Mouse (Mus musculus) small intestine, adult 10 weeks (tissue): Measurements from ENCODE around the gene Fanci. TPM values are rescaled to one million over a fixed set of nuclear protein-coding genes. Genes with fewer than 3 reads are reported as not detected.

ENCODE experiments used
- polyA plus RNA-seq: library from polyadenylated mRNA; stranded (reverse); fragments of 350-450 nt; fragmentation: Illumina TruSeq; extraction: RNeasy Lipid Tissue Mini Kit (QIAGEN cat#74804); gene quantifications from one replicate; pipeline ENCODE4 v1.2.3, GENCODE M21; 2014; ENCODE audit warnings: low replicate concordance

The Fanci gene
- 1.7 TPM for polyA plus RNA-seq

GRCm38 (mm10) chr7:79391883-79392649 lies at the start of gene Fanci:
Gene Fanci, plus strand, starts transcription at chr7:79391929.

GRCm38 (mm10) chr7:79386422-79387133 lies 5.2 kb upstream of the Fanci start, which contains the start of gene Rlbp1:
Gene Rlbp1, minus strand, starts transcription at chr7:79387048.

DNA sequence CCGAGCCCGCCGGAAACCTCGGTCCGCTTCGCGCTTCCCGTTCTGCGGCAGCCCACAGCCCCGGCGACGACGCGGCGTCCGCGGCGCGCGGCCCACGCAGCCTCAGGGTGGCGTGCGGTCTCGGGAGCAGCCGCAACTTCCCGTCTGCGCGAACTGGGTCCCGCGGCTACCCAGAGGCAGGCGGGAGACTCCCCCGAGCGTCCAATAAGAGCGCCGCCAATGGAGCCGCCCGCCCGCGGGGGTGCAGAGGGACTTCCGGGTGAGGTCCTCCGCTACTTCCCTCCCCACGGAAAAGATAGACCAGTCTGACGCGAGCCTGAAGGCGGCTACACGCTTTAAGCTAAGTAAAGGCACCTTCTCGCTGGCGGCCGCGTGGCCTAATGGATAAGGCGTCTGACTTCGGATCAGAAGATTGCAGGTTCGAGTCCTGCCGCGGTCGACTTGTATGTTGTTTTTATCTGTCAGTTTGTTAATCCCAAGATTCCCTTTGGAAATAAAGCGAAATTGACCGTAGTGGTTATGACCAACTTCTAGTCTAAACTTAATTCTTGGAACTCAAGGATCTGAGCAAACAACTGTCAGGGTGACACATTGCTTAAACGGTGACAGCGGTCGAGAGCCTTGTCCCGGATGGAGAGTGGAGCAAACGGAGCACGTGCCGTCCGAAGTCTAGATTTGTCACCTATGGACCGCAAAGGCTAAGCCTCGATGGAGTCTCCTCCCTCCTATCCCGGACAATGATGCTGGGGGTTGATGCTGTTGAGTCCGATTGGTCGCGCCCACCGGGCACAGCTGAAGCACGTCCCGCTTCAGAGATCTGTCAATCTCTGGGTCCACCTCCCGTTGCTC lies 74.5 kb downstream of the Fanci start, which contains the start of gene Polg:
Polg (minus strand) TSS at position 310 of the 849 bp plus-strand sequence.

Other genes starting within 250 kb of the Fanci start
- gene Mfge8, start 242.9 kb upstream of the Fanci start, polyA plus RNA-seq, result 0.56 TPM
- 99.9 TPM for gene Abhd2, start 118.7 kb upstream of the Fanci start, polyA plus RNA-seq
- gene Rlbp1, start 4.9 kb upstream of the Fanci start, polyA plus RNA-seq, result not detected
- 33.3 TPM for gene Polg, start 74.4 kb downstream of the Fanci start, polyA plus RNA-seq
- gene Rhcg, start 225.7 kb downstream of the Fanci start, polyA plus RNA-seq, result not detected